Mouse (Mus musculus) gastrocnemius, postnatal 36 days (tissue): ENCODE measurements around the gene Mtmr12. TPM values are rescaled to one million over a fixed set of nuclear protein-coding genes. Genes with fewer than 3 reads are reported as not detected.

Source experiments
- DNase-seq, 2 experiments: peaks; one replicate each; pipeline ENCODE4 v3.0.0; 2022
- intact Hi-C: fragments of 180-260 bp; cut with DNase I; formaldehyde crosslinking; loops from one replicate; pipeline ENCODE4 v1.15.1; 2025
- microRNA-seq, 2 experiments: library from miRNA; unstranded; fragments of <30 nt; microRNA quantifications; one replicate each; pipeline ENCODE4 v1.2.0; 2021
- total RNA-seq, 2 experiments: library from RNA; stranded (reverse); gene quantifications; 2 replicates each; pipeline ENCODE4 v1.2.3; 2021

Gene Mtmr12
- total RNA-seq, 2 experiments from 2014 or later = 3.1 to 3.7 TPM

DNA sequence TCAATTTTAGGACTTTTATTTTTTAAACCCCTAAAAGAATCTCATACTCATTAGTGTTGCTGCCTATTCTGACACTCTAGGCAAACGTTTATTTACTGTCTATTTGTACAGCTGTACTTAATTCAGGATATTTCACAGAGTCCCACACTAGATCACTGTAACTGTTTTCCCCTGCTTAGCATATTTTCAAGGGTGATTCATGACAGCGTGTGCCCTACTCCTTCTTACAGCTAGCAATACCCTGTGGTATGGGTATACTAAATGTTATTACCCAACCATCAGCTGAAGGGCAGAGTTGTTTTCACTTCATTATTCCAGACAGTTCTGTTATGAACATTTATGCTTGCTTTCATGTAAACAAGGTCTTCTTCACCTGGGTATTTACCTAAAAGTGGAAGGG lies 111.2 kb downstream of the Mtmr12 start:
- no peak for DNase-seq
- intact Hi-C loops = no loop called here

DNA sequence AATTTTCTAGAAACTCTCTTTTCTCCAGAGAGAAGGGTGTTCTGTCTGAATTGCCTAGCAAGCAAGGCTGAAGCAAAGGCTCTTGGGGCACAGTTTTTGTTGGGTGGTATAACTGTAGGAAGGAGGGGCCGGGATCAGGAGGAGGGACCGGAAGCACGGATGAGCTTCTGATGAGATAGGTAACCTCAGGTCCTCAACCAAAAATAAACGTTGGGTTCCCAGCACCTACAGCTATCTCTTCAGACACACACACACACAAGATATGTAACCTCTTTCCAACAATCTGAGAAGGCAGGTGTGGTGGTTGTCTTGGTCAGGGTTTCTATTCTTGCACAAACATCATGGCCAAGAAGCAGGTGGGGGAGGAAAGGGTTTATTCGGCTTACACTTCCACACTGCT lies 112.5 kb downstream of the Mtmr12 start:
- intact Hi-C loops = no loop called here
- DNase-seq = no peak

DNA sequence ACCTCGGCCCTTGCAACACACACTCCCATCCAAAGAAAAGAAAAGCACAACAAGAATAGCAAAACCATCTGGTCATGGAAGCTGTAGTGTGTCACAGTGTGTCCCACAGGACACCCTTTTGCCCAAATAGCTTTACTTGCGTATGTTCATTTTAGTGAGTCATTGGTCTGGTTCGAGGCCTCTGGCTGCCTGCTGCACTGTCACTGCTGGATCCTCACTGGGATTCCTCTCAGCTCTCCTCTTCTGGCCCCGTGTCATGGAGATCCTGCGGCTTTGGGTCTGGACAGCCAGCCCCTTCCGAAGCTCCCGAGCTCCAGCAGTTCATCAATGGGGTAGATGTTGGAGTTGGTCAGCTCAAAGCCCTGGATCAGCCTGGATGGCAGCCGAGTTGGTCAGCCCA lies 113.6 kb downstream of the Mtmr12 start:
- DNase-seq = no peak
- intact Hi-C loops = no loop called here

DNA sequence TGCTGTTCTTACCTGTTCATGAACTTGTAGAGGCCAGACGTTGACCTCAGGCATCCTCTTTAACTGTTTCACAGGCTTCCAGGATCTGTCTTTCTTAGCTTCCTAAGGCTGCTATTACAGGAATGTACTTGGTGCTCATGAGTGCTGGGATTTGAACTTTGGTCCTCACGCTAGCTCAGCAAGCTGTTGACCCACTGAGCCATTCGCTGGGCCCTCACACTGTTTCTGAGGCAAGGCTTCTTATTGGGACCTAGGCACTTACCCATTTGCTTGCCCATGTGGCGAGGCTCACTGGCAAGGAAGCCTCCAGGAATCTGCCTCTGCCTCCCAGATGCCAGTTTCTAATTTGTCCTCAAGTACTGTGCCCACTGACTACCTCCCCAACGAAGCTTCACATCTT lies 115.1 kb downstream of the Mtmr12 start:
- intact Hi-C loops = loop anchor here (5.0 kb wide), 1 partner anchor 118 kb away; no protein-coding TSS in a partner anchor
- DNase-seq = no peak

DNA sequence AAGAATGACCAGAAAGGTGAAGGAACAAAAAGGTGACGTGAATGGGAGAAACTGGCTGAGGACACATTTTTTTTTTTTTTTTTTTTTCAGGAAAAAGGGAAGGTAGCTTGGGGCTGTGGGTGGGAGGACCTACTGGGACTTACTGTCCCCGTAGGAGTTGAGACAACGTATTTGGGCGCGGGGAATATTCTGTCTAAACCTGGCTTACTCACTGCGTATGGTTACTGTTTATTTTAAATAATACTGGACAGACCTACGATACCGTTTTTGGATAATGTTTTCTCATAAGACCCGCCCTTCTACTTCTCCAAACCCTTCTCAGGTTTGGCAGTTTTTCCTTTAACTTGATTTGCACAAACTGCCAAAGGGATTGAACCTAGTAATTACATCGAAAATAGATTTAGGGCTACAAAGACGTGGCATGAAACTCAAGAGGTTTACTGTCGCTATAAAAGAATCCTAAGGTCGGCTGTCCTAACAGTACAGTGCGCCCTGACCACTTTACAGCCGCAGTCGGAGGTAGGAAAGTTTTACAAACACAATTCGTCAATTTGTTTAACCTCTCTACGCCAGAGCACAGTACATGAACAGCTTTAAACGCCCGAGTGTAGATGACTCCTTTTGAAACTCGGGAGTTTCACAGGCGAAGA lies 115.7 kb downstream of the Mtmr12 start:
- no peak for DNase-seq
- intact Hi-C loops = loop anchor here (5.0 kb wide), 1 partner anchor 118 kb away; no protein-coding TSS in a partner anchor

DNA sequence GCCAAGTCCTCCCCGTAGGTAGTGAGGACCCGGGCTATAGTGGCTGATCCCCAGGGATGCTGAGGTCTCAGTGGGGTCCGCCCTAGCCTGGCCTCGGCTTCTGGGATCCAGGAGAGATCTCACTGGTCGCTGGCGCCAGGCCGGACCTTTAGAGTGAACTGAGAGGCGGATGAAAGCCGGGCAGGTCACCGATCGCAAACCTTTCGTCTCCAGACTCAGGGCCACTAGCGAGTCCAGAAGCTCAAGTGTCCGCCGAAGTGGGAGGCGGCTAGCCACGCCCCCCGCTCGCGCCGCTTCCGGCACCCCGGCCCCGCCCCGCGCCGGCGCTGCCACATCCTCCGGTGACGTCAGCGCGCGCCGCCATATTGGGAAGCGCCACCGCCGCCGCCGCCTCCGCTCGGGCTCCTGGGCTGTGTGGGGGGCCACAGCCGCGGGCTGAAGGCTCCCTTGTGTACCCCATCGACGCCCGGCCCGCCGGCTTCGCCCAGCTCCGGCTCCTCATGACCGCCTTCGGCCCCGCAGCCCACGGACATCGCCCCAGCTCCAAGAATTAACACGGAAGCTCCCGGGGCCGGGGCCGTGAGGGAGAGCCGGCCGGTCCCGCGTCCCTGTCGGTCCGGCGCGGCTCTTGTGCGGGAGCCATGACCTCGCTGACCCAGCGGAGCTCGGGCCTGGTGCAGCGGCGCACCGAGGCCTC lies 116.4 kb downstream of the Mtmr12 start, which contains the start of gene Golph3:
Gene Golph3, plus strand, starts transcription at position 360 of the 697 bp plus-strand sequence.
- intact Hi-C loops = loop anchor here (5.0 kb wide), 1 partner anchor 119 kb away; no protein-coding TSS in a partner anchor
- peak; percentile 93 to 94 for DNase-seq

DNA sequence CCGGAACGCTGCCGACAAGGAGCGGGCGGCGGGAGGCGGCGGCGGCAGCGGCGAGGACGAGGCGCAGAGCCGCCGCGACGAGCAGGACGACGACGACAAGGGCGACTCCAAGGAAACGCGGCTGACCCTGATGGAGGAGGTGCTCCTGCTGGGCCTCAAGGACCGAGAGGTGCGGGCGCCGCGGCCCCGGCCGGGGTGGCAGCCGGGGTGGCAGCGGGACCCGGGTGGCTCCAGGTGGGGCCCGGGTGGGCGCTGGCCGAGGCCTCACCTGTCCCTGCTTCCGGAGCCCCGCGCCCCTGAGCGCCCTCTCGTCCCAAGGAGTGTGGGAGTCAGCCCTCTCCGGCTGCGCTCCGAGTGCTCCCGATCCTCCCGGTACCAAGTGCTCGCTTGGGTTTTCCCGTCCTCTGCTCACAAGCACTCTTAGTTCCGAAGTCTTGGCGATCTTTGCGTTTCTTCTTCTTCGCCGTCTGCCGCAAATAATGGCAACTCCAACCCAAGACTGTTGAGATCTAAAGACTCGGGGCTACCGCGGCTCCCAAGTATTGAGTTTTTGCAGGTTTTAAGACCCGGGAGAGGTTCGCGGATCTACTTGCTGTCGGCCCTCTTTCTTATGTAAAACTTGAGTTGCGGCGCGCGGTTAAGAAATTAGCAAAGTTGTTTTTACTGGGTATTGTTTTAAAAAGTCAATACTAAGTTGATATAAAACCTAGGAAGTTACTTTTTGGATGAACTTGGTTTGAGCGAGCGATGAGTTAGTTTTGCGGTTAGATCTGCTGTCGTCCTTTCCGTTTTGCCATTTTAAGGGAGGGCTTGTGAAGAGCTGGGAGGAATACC lies 117.2 kb downstream of the Mtmr12 start, which contains the start of gene 1810049J17Rik:
Gene 1810049J17Rik, minus strand, starts transcription at position 112 of the 834 bp plus-strand sequence.
- intact Hi-C loops = loop anchor here (5.0 kb wide), 1 partner anchor 120 kb away; no protein-coding TSS in a partner anchor
- peak; percentile 9 to 55 for DNase-seq

DNA sequence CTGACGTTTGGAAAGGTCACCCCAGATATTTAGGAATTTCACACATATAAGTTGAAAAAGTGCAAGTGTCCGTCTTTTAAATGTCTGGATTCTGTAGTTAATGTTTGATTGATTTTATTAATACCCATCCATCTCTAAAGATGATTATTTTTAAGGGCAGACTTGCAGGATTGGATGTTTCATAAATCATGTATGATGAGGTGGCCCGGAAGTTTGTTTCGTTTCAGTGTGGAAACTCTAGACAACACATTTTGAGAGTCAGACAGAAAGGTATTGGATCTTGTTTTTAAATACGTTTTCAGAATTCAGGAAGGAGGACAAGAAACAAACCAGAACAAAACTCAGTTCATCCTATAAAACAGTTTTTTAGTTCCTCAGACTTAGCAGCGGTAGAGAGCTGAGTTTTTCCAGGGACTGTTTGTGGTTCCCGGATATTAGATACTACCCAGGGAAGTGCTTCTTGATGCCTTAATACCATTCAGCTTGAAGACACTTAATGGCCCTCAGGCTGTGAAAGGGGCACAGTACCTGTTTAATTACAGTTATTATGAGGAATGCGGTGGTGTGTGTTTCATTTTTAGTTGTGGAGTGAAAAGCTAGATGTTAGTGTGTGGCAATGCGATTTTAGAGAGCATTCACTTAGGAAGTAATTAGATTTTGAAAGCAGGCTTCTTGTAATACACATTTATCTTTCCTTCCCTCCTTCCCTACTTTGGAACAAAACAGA lies 118.0 kb downstream of the Mtmr12 start:
- intact Hi-C loops = loop anchor here (5.0 kb wide), 1 partner anchor 121 kb away; no protein-coding TSS in a partner anchor
- DNase-seq = no peak

Small RNA genes lying within 50 kb of the gene (microRNA-seq; reads per million reads assigned to microRNA genes)
- gene Mir1898 = 0 reads per million in 2 experiments

Other genes with a start within 250 kb of the Mtmr12 start
- gene Sub1, start 208.0 kb upstream of the Mtmr12 start, total RNA-seq = 10 to 100 TPM; 74.9 to 81.2 TPM
- 10 to 100 TPM; 55.6 to 59.3 TPM for gene Zfr, start 87.2 kb upstream of the Mtmr12 start, total RNA-seq
- 10 to 100 TPM; 69.0 to 74.6 TPM for gene Golph3, start 116.4 kb downstream of the Mtmr12 start, total RNA-seq
- not detected for gene 1810049J17Rik, start 116.9 kb downstream of the Mtmr12 start, total RNA-seq